Mouse (Mus musculus) CD4-positive helper T cell, adult 2 months (primary cell): ENCODE data around the gene Dock11.

ENCODE experiments used
- DNase-seq: peaks from one replicate; pipeline ENCODE4 v3.0.0-alpha.2; 2012; ENCODE audit warnings: low read depth, missing footprints, low spot score

Gene Dock11

DNA sequence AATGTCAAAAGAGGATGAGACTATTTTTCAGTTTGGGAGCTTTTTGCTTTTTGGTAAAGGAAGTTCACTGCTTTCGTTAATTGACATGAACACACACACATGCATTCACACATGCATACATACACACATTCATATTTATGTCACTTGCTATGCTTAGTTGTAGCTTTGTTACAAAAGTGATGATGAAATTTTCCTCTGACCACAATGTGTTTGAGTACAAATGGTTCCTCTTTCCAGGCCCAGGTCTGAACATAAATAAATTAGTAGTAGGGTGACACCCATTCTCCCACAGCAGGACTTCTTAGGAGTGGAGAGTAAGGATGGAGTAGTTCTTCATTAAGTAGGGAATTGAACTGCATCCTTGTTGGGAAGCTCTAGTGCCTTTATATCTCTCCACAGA lies 212.3 kb downstream of the Dock11 start:
- no peak for DNase-seq

DNA sequence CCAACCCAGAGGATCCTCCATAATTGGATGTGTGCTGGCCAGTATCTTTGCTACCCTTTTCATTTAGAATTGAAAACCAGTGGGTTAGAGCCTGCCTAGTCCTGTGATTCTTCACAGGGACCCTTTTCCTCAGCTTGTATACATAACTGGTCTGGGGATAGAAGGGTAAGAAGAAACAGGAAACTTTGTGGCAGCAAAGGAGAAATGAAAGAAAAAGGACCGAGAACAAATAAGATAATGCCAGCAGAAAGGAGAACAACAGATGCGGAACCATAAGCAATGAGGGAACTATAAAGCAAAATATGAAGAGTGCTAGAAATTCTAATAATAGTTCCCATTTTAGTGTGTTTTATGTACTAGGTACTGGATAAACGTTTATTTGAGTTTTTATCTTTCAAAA lies 212.7 kb downstream of the Dock11 start:
- DNase-seq = no peak

DNA sequence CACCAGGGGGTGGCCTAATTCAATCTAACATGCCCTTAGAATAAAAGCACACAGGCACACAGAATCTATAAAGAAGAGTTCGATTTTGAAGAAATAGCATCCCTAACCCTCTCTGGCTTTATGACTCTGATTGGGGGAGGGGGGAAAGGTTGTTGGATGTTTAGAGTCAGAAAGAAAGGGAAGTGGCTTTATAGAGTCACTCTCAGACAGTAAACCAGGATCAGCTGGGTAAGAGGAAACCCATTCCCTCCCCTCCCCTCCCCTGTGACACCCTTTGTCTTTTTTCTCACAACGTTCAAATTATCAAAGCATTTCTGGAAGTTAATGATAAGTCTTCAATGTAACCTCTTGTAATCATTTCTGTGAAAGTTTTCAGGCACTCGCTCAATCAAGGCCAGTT lies 220.0 kb downstream of the Dock11 start:
- DNase-seq = no peak

DNA sequence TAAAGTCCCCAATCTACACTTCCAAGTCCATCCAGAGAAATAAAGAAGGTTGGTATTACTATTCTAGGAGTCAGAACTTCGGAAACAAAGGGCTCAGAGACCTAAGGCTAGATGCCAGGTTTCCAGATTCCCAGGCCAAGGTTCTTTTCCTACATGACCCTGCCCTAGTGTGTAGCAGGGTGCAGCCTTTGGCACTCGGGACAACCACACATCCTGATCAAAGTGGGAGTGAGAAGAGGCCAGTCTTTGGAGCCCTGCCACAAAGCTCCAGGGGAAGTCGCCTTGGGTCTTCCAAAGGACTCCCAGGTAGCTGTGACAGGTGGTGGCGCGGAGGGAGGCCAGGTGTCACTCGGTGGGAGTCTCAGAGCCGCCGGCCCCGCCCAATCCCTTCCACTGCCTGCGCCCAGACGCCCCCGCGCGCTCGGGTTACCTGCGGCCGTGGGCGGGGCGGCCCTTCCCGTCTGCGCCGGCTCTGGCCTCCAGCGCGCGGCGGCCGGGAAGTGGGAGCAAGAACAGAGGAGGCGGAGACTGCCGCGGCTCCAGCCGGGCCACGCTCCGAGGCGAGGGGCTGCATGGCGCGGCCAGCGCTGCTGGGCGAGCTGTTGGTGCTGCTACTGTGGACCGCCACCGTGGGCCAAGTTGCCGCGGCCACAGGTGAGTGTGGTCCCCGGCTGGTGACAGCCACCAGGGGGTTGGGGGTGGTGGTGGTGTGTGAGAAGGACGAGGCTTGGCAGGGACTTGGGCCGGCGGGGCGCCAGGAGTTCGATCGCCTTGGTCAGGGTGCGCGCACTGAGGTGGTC lies 223.2 kb downstream of the Dock11 start, which contains the start of gene Il13ra1:
Il13ra1 (plus strand) TSS at position 489 of the 800 bp plus-strand sequence.
- no peak for DNase-seq

DNA sequence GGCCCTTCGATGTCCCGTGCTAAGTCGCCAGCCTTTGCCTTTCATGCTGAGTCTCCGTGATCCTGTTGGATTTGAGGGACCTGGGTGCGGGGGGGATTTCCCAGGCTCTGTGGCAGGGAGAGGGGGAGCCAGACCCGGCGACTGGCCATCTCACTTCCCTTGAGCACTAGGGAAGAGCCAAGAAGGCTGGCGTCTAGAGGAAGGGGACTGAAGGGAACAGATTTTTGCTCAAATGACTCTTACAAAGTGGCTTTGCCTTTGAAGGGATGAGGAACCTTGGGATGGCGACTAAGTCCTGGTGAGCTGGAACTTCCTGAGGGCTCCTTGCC lies 223.8 kb downstream of the Dock11 start:
- DNase-seq = no peak

DNA sequence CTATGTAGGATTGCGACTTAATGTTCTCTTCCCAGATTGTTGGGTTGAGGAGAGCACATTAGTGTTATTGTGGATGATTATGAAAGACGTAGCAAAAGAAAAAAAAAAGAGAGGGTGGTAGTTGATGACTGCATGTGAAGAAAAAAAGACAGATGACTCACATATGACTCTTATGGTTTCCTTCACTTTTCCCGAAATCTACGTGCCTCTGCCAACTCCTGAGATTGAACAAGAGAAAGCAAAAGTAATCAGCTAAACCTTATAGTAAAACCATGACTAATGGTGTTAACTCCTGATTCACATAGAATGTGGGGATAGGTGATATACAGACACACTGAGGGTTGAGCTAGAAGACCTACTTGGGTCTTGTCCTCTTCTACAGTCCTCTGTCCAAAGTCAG lies 226.5 kb downstream of the Dock11 start:
- DNase-seq = no peak
